Mouse (Mus musculus): ENCODE measurements around the gene Slc8a3. TPM values are rescaled to one million over a fixed set of nuclear protein-coding genes. Genes with fewer than 3 reads are reported as not detected.

Slc8a3 gene
- polyA plus RNA-seq, 1 experiment = 0.05 TPM

DNA sequence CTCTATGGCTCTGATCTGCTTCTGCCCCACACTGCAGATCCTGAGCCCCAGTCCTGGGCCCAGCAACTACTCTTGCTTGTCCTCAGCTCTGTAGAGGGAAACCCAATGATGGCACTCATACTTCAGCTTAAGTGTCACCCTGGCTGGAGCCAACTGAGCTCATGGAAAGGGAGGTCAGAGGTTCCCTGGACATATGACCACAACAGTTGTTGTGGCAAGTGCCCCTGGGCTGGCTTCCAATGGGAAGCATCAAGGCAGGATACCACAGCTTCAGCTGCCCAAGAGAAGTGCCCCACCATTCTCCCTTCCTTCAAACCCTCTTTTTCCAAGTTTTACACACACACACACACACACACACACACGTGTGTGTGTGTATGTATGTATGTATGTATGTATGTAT, 88.5 kb downstream of the Slc8a3 start:
- no peaks in the 10 kb centered on the region for H3K36me3 ChIP-seq (ENCODE audit: control insufficient read depth, insufficient read depth)
- H3K79me2 ChIP-seq (ENCODE audit: control insufficient read depth, insufficient read depth) = no peaks in the 10 kb centered on the region
- H3ac ChIP-seq (ENCODE audit: control insufficient read depth, insufficient read length) = no peak overlapping the region
- H3K4me3 ChIP-seq = no peak overlapping the region
- TF ChIP-seq USF1 (IDR thresholded peaks at IDR 0.05; ENCODE audit: low read depth) (no peak), MYOG (IDR thresholded peaks at IDR 0.05; ENCODE audit: control insufficient read depth in 1 of 3, insufficient read depth in 1 of 3, insufficient read length in 2 of 3, low read depth in 2 of 3) (peak; percentile 72 to 97 (median 87)), CEBPB (IDR thresholded peaks at IDR 0.05; ENCODE audit: insufficient read depth, poor library complexity, severe bottlenecking) (no peak), MYOD1 (IDR thresholded peaks at IDR 0.05; ENCODE audit: control insufficient read depth in 1 of 3, insufficient read length in 2 of 3, low read depth in 2 of 3) (peak in 2 of 3 experiments; percentile 58 to 87), TCF3 (IDR thresholded peaks at IDR 0.05; ENCODE audit: insufficient read length, low read depth) (peak; percentile 49), TCF12 (IDR thresholded peaks at IDR 0.05; ENCODE audit: insufficient read depth, poor library complexity, severe bottlenecking) (peak; percentile 70)
- peak overlapping the region; percentile 61 for H3K4me2 ChIP-seq (ENCODE audit: low read depth)
- no peaks in the 10 kb centered on the region for H3K27me3 ChIP-seq (ENCODE audit: control insufficient read depth, insufficient read depth, insufficient read length)

DNA sequence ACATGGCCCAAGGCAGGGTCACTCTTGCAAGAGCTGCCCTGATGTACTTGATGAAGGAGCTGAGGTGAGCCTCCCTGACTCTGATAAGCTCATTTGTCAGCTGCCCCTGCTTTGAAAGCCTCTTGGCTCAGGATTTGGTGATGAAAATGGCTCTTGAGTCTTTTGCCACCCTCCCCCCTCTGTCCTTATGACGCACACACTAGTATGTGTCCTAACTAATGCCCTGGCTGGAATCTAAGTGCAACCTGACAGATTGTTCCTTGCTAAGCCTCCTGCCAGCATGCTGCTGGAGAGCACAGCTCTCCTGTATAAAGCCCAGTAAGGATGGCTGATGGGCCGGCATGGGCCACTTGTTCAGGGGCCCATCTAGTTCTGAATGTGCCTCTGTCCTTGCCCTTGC, 91.3 kb downstream of the Slc8a3 start:
- Histone ChIP-seq H3K79me2 (ENCODE audit: control insufficient read depth, insufficient read depth) (no peaks in the 10 kb centered on the region), H3K27me3 (ENCODE audit: control insufficient read depth, insufficient read depth, insufficient read length) (no peaks in the 10 kb centered on the region), H3ac (ENCODE audit: control insufficient read depth, insufficient read length) (no peak overlapping the region), H3K4me3 (no peak overlapping the region), H3K4me2 (ENCODE audit: low read depth) (no peak overlapping the region), H3K36me3 (ENCODE audit: control insufficient read depth, insufficient read depth) (no peaks in the 10 kb centered on the region)
- TF ChIP-seq TCF3 (IDR thresholded peaks at IDR 0.05; ENCODE audit: insufficient read length, low read depth) (no peak), E2F4 (IDR thresholded peaks at IDR 0.05; ENCODE audit: insufficient read depth) (no peak), USF1 (IDR thresholded peaks at IDR 0.05; ENCODE audit: low read depth) (no peak)

DNA sequence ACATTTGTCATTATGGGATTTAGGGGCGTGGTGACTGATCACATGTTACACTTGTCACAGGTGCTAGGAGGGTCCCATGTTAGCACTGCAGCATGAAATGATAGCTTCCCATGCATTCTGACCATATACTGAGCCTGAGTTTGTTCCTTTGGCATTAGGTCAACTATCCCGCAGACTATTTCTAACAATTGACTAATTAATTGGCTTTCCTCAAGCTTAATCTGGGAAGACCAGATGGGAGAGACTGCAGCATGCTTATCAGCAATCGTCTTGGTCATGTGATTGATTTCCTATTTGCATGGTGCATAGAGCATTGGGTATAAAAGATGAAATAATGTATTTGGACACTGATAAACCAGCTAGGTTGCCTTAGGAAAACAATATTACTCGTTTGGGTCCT, 91.9 kb downstream of the Slc8a3 start:
- no peak overlapping the region for H3ac ChIP-seq (ENCODE audit: control insufficient read depth, insufficient read length)
- H3K4me3 ChIP-seq = no peak overlapping the region
- TF ChIP-seq POLR2A (IDR thresholded peaks at IDR 0.05; ENCODE audit: insufficient read length, low read depth) (no peak), MYOG (IDR thresholded peaks at IDR 0.05; ENCODE audit: control insufficient read depth in 1 of 3, insufficient read depth in 1 of 3, insufficient read length in 2 of 3, low read depth in 2 of 3) (no peak), TCF12 (IDR thresholded peaks at IDR 0.05; ENCODE audit: insufficient read depth, poor library complexity, severe bottlenecking) (no peak), MYOD1 (IDR thresholded peaks at IDR 0.05; ENCODE audit: control insufficient read depth in 1 of 3, insufficient read length in 2 of 3, low read depth in 2 of 3) (no peak), E2F4 (IDR thresholded peaks at IDR 0.05; ENCODE audit: insufficient read depth) (no peak), USF1 (IDR thresholded peaks at IDR 0.05; ENCODE audit: low read depth) (no peak), TCF3 (IDR thresholded peaks at IDR 0.05; ENCODE audit: insufficient read length, low read depth) (no peak), SRF (IDR thresholded peaks at IDR 0.05; ENCODE audit: control insufficient read depth, insufficient read length, low read depth) (no peak), POLR2AphosphoS2 (IDR thresholded peaks at IDR 0.05; ENCODE audit: insufficient read length, low read depth) (no peak), CEBPB (IDR thresholded peaks at IDR 0.05; ENCODE audit: insufficient read depth, poor library complexity, severe bottlenecking) (no peak), REST (IDR thresholded peaks at IDR 0.05; ENCODE audit: insufficient read depth, insufficient read length) (no peak), MAX (IDR thresholded peaks at IDR 0.05; ENCODE audit: low read depth) (no peak)
- no peaks in the 10 kb centered on the region for H3K79me2 ChIP-seq (ENCODE audit: control insufficient read depth, insufficient read depth)
- H3K4me2 ChIP-seq (ENCODE audit: low read depth) = no peak overlapping the region
- no peaks in the 10 kb centered on the region for H3K27me3 ChIP-seq (ENCODE audit: control insufficient read depth, insufficient read depth, insufficient read length)
- H3K36me3 ChIP-seq (ENCODE audit: control insufficient read depth, insufficient read depth) = no peaks in the 10 kb centered on the region

DNA sequence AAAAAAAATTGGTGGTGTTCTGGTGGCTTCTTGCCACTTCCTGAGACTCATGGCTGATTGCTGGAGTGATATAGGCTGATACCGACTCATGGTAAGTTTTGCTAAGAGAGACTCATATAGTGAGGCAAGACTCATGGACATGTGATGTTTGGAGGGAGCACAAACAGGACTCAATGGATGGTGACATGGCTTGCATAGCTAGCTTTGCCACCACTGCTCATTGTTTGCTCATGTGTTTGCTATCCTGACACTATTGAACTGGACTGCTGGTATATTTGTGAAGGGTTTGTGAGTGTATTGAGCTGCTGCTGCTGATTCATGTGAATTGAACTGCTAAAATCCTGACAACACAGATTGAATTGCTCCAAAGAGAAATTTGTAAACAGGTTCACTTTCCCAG, 95.8 kb downstream of the Slc8a3 start:
- H3K27me3 ChIP-seq (ENCODE audit: control insufficient read depth, insufficient read depth, insufficient read length) = no peaks in the 10 kb centered on the region
- no peak overlapping the region for H3ac ChIP-seq (ENCODE audit: control insufficient read depth, insufficient read length)
- H3K36me3 ChIP-seq (ENCODE audit: control insufficient read depth, insufficient read depth) = no peaks in the 10 kb centered on the region
- H3K79me2 ChIP-seq (ENCODE audit: control insufficient read depth, insufficient read depth) = no peaks in the 10 kb centered on the region
- TF ChIP-seq USF1 (IDR thresholded peaks at IDR 0.05; ENCODE audit: low read depth) = no peak
- no peak for TF ChIP-seq CEBPB (IDR thresholded peaks at IDR 0.05; ENCODE audit: insufficient read depth, poor library complexity, severe bottlenecking)
- TF ChIP-seq POLR2A (IDR thresholded peaks at IDR 0.05; ENCODE audit: insufficient read length, low read depth) = no peak
- TF ChIP-seq MYOG (IDR thresholded peaks at IDR 0.05; ENCODE audit: control insufficient read depth in 1 of 3, insufficient read depth in 1 of 3, insufficient read length in 2 of 3, low read depth in 2 of 3) = no peak
- no peak for TF ChIP-seq E2F4 (IDR thresholded peaks at IDR 0.05; ENCODE audit: insufficient read depth)
- no peak for TF ChIP-seq TCF3 (IDR thresholded peaks at IDR 0.05; ENCODE audit: insufficient read length, low read depth)
- TF ChIP-seq REST (IDR thresholded peaks at IDR 0.05; ENCODE audit: insufficient read depth, insufficient read length) = no peak
- no peak for TF ChIP-seq SRF (IDR thresholded peaks at IDR 0.05; ENCODE audit: control insufficient read depth, insufficient read length, low read depth)
- no peak for TF ChIP-seq MYOD1 (IDR thresholded peaks at IDR 0.05; ENCODE audit: control insufficient read depth in 1 of 3, insufficient read length in 2 of 3, low read depth in 2 of 3)
- no peak for TF ChIP-seq POLR2AphosphoS2 (IDR thresholded peaks at IDR 0.05; ENCODE audit: insufficient read length, low read depth)
- TF ChIP-seq MAX (IDR thresholded peaks at IDR 0.05; ENCODE audit: low read depth) = no peak
- no peak for TF ChIP-seq TCF12 (IDR thresholded peaks at IDR 0.05; ENCODE audit: insufficient read depth, poor library complexity, severe bottlenecking)
- H3K4me2 ChIP-seq (ENCODE audit: low read depth) = no peak overlapping the region
- H3K4me3 ChIP-seq = no peak overlapping the region

DNA sequence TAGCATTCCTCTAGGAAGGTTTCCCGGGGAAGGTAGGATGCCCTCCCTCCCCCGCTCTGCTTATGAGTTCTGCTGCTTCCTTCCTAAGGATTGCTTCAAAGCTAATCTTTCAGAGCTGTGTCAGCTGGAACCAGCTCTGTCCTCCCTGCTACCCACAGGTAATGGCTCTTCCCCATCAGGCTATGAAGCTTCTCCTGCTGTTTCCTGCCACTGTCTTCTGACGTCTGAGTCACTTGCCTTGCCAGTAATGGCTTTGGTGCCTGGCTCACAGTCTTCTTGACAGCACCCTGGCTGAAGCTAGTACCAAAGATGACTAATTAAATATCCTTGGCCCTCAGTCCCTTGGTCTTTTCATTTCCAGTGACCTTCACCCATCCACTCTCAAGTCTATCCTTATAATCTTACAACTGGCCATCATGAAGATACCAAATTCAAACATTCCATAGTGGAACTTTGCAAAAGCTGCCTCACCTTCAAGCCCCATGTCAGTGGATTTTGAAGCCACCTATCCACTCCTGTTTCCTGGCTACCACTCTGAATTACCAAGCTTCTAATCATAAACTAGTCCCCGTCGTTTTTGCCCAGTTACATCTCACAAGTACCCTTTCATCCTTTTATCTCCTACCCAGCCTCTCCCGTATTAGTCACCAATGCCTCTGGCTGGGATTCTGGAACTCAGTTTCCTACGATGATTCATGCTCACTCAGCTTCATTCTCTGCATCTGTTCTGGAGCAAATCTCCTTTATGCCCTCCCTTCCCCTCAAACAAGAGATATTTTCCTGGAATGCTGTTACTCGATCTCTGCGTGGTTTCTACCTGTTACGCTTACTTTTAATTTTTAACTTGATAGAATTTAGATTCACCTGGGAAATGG, 97.3 kb downstream of the Slc8a3 start:
- H3K4me3 ChIP-seq = no peak overlapping the region
- no peaks in the 10 kb centered on the region for H3K79me2 ChIP-seq (ENCODE audit: control insufficient read depth, insufficient read depth)
- H3K4me2 ChIP-seq (ENCODE audit: low read depth) = peak overlapping the region; percentile 18
- no peak overlapping the region for H3ac ChIP-seq (ENCODE audit: control insufficient read depth, insufficient read length)
- H3K36me3 ChIP-seq (ENCODE audit: control insufficient read depth, insufficient read depth) = no peaks in the 10 kb centered on the region
- no peak for TF ChIP-seq REST (IDR thresholded peaks at IDR 0.05; ENCODE audit: insufficient read depth, insufficient read length)
- no peak for TF ChIP-seq E2F4 (IDR thresholded peaks at IDR 0.05; ENCODE audit: insufficient read depth)
- no peaks in the 10 kb centered on the region for H3K27me3 ChIP-seq (ENCODE audit: control insufficient read depth, insufficient read depth, insufficient read length)
